Mouse (Mus musculus): ENCODE measurements around the gene Ip6k1. TPM values are rescaled to one million over a fixed set of nuclear protein-coding genes. Genes with fewer than 3 reads are reported as not detected.

Gene Ip6k1
- total RNA-seq, 4 experiments from 2014 or later, result 138 to 184 (median 167) TPM

- no peak for DNase-seq
Measured at GRCm38 (mm10) chr9:108032126-108032525, 29.8 kb downstream of the Ip6k1 start.

- DNase-seq, result no peak
Measured at GRCm38 (mm10) chr9:108035331-108036156, 33.2 kb downstream of the Ip6k1 start.

GRCm38 (mm10) chr9:108044751-108045492, 42.6 kb downstream of the Ip6k1 start:
- no peak for DNase-seq

GRCm38 (mm10) chr9:108046582-108046981, 44.3 kb downstream of the Ip6k1 start:
- DNase-seq, result no peak

- no peak for DNase-seq
Measured at GRCm38 (mm10) chr9:108047601-108048565, 45.6 kb downstream of the Ip6k1 start.

GRCm38 (mm10) chr9:108048566-108048955, 46.3 kb downstream of the Ip6k1 start:
- DNase-seq, result no peak

GRCm38 (mm10) chr9:108049016-108049455, 46.7 kb downstream of the Ip6k1 start, which contains the start of gene Gmppb:
TSS of gene Gmppb (plus strand) at chr9:108049242.
- peak; percentile 98 for DNase-seq

- DNase-seq, result no peak
Measured at GRCm38 (mm10) chr9:108049561-108050251, 47.4 kb downstream of the Ip6k1 start.

- no peak for DNase-seq
Measured at GRCm38 (mm10) chr9:108051184-108051930, 49.1 kb downstream of the Ip6k1 start.

- DNase-seq, result no peak
Measured at GRCm38 (mm10) chr9:108051931-108052220, 49.6 kb downstream of the Ip6k1 start.

GRCm38 (mm10) chr9:108052411-108052810, 50.1 kb downstream of the Ip6k1 start:
- no peak for DNase-seq

- DNase-seq, result peak; percentile 95
Measured at GRCm38 (mm10) chr9:108052885-108053664, 50.8 kb downstream of the Ip6k1 start, which contains the start of gene Amigo3. TSS of gene Amigo3 (plus strand) at chr9:108053159.

GRCm38 (mm10) chr9:108053665-108054225, 51.4 kb downstream of the Ip6k1 start:
- DNase-seq, result no peak

- no peak for DNase-seq
Measured at GRCm38 (mm10) chr9:108054331-108055040, 52.2 kb downstream of the Ip6k1 start.

GRCm38 (mm10) chr9:108055061-108055460, 52.8 kb downstream of the Ip6k1 start:
- DNase-seq, result no peak

- DNase-seq, result no peak
Measured at GRCm38 (mm10) chr9:108055661-108056237, 53.4 kb downstream of the Ip6k1 start.

GRCm38 (mm10) chr9:108056361-108057261, 54.3 kb downstream of the Ip6k1 start:
- no peak for DNase-seq

- DNase-seq, result peak; percentile 69
Measured at GRCm38 (mm10) chr9:108057262-108057562, 54.9 kb downstream of the Ip6k1 start.

Measured in adrenal gland, adult 8-10 months (tissue).